12 mouse cellular contexts compared by ENCODE assay signal in the genomic region with DNA sequence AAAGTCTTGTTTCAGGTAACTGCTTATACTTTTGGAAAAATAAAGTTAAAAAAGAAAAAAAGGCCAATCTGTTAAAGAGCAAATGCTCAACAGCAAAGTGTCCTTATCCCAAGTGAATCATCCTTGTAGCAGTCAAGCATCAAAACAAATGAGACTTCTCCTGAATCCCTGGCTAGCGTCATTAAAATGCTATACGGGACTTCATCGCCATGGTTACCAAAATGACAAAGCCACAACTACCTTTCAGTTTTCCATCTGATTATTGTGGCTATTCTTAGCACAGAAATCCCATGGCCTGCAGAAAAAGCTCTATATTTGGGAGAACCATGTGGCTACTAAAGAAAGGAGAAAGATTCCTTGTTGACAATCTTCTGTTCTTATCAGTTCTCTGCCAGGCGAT.
DNase-seq lines count a peak whose midpoint lies in the region; ATAC-seq and TF ChIP-seq lines count a peak whose summit lies in the region.
"Had no signal": no experiment of that assay in that cellular context is flagged by ENCODE, and none has a peak within 500 bp of the region (broad histone marks: within the 10 kb centered on the region; RNA-seq: fewer than 3 reads in every experiment).

No protein-coding gene starts in this region.

- 19% methylated on average over 4 of the region's 4 CpGs for WGBS in forebrain, embryonic 15.5 days
- 21% methylated on average over 4 of the region's 4 CpGs for WGBS in hindbrain, postnatal 0 days

- H3K4me1 ChIP-seq in forebrain, embryonic 15.5 days, result peaks cover 16% of the 10 kb centered on the region
- H3K4me1 ChIP-seq in hindbrain, postnatal 0 days (ENCODE audit: insufficient read depth, low read length), result peaks cover 3% of the 10 kb centered on the region; the same call in 1 of the 2 replicates
- H3K4me1 ChIP-seq: limb, embryonic 12.5 days had no signal

- TF ChIP-seq CTCF in hindbrain, postnatal 0 days (IDR thresholded peaks at IDR 0.05; ENCODE audit: low read depth), result no peak

- H3K4me3 ChIP-seq in forebrain, embryonic 15.5 days, result no peak overlapping the region
- H3K4me3 ChIP-seq in hindbrain, postnatal 0 days (ENCODE audit: low read length), result no peak overlapping the region
- H3K4me3 ChIP-seq: limb, embryonic 12.5 days had no signal

- no peak overlapping the region for H3K9ac ChIP-seq in forebrain, embryonic 15.5 days (replicated peaks)
- no peak overlapping the region for H3K9ac ChIP-seq in hindbrain, postnatal 0 days (replicated peaks; ENCODE audit: low read length)
- H3K9ac ChIP-seq: limb, embryonic 12.5 days had no signal

- no peaks in the 10 kb centered on the region for H3K36me3 ChIP-seq in forebrain, embryonic 15.5 days
- no peaks in the 10 kb centered on the region for H3K36me3 ChIP-seq in hindbrain, postnatal 0 days (ENCODE audit: insufficient read depth, low read length)
- H3K36me3 ChIP-seq: limb, embryonic 12.5 days had no signal

- ATAC-seq in forebrain, embryonic 15.5 days (replicated peaks), result peak; percentile 63
- ATAC-seq in hindbrain, postnatal 0 days, result no peak

- no peaks in the 10 kb centered on the region for H3K27me3 ChIP-seq in forebrain, embryonic 15.5 days
- no peaks in the 10 kb centered on the region for H3K27me3 ChIP-seq in hindbrain, postnatal 0 days (ENCODE audit: insufficient read depth, low read length)
- H3K27me3 ChIP-seq: limb, embryonic 12.5 days had no signal

- peak; percentile 55 for DNase-seq in embryo, embryonic 11 days
- peak; percentile 59 for DNase-seq in hindbrain, postnatal 0 days (ENCODE audit: low spot score)
- DNase-seq in retina, embryonic 14.5 days (ENCODE audit: low spot score), result peak; percentile 21
- no peak for DNase-seq in layer of hippocampus, adult 11-12 months (ENCODE audit: low spot score)
- DNase-seq in cerebellum, postnatal 25 days, result no peak
- DNase-seq in layer of hippocampus, adult 9-11 months, result no peak
- DNase-seq: gastrocnemius, postnatal 25 days; kidney, postnatal 10 days; lung, postnatal 36 days; thymus, postnatal 25 days had no signal

- H3K4me2 ChIP-seq in forebrain, embryonic 15.5 days (replicated peaks), result no peak overlapping the region
- no peak overlapping the region for H3K4me2 ChIP-seq in hindbrain, postnatal 0 days (ENCODE audit: low read depth, low read length)
- H3K4me2 ChIP-seq: limb, embryonic 12.5 days had no signal

- H3K9me3 ChIP-seq in forebrain, embryonic 15.5 days, result no peaks in the 10 kb centered on the region
- no peaks in the 10 kb centered on the region for H3K9me3 ChIP-seq in hindbrain, postnatal 0 days (ENCODE audit: low read length)
- H3K9me3 ChIP-seq: limb, embryonic 12.5 days had no signal

- H3K27ac ChIP-seq in forebrain, embryonic 15.5 days (replicated peaks), result peak overlapping the region; percentile 60; the same call in 1 of the 2 replicates
- no peak overlapping the region; the same call in 1 of the 2 replicates for H3K27ac ChIP-seq in hindbrain, postnatal 0 days
- H3K27ac ChIP-seq: limb, embryonic 12.5 days had no signal

Comparison
In these comparisons a context has a peak if more than half of its experiments do, and no peak if none do; other contexts are left out.
1. DNase-seq: peak in embryo, embryonic 11 days (single experiment), hindbrain, postnatal 0 days (single experiment) and retina, embryonic 14.5 days (single experiment); none in layer of hippocampus, adult 11-12 months (single experiment), cerebellum, postnatal 25 days (0 of 2) and layer of hippocampus, adult 9-11 months (single experiment).